Comparison of ENCODE assay signal across 39 mouse cellular contexts in genomic region chrX:135421203-135421602, GRCm38 (mm10). TPM values are rescaled to one million over a fixed set of nuclear protein-coding genes. Genes with fewer than 3 reads are reported as not detected.
"Had no signal": no experiment of that assay in that cellular context is flagged by ENCODE, and none has a peak within 500 bp of the region (broad histone marks: within the 10 kb centered on the region; RNA-seq: fewer than 3 reads in every experiment).

No protein-coding gene starts in this region.

RNA-seq across cellular contexts. Expression of gene Gm7903, which starts 12.4 kb away (rescaled TPM):
- total RNA-seq: left cerebral cortex, postnatal 10 days; left cerebral cortex, postnatal 14 days; left cerebral cortex, postnatal 25 days; left cerebral cortex, postnatal 36 days; left cerebral cortex, postnatal 4 days; liver, adult 2 months; megakaryocyte-erythroid progenitor cell, adult 5-6 weeks; monocyte, adult 5-6 weeks had no signal
- polyA plus RNA-seq: limb, embryonic 10.5 days; limb, embryonic 11.5 days; limb, embryonic 12.5 days; limb, embryonic 13.5 days; limb, embryonic 14.5 days; liver, adult 2 months; liver, embryonic 11.5 days; liver, embryonic 12.5 days; liver, embryonic 13.5 days; liver, embryonic 14.5 days; liver, embryonic 15.5 days; liver, embryonic 16.5 days; liver, postnatal 0 days; lung, adult 2 months; lung, embryonic 14.5 days; lung, embryonic 15.5 days; lung, embryonic 16.5 days; lung, postnatal 0 days; macrophage; midbrain, embryonic 10.5 days; midbrain, embryonic 11.5 days; midbrain, embryonic 12.5 days; midbrain, embryonic 13.5 days; midbrain, embryonic 14.5 days; midbrain, embryonic 15.5 days; midbrain, embryonic 16.5 days; midbrain, postnatal 0 days; myocyte; neural tube, embryonic 11.5 days; neural tube, embryonic 12.5 days; neural tube, embryonic 13.5 days had no signal

RNA-seq across cellular contexts. Expression of gene Gm5128, which starts 48.1 kb away (rescaled TPM):
- total RNA-seq: left cerebral cortex, postnatal 10 days; left cerebral cortex, postnatal 14 days; left cerebral cortex, postnatal 25 days; left cerebral cortex, postnatal 36 days; left cerebral cortex, postnatal 4 days; liver, adult 2 months; megakaryocyte-erythroid progenitor cell, adult 5-6 weeks; midbrain, postnatal 0 days; monocyte, adult 5-6 weeks had no signal
- polyA plus RNA-seq: limb, embryonic 10.5 days; limb, embryonic 11.5 days; limb, embryonic 12.5 days; limb, embryonic 13.5 days; limb, embryonic 15.5 days; liver, adult 2 months; liver, embryonic 11.5 days; liver, embryonic 12.5 days; liver, embryonic 13.5 days; liver, embryonic 14.5 days; liver, embryonic 15.5 days; liver, embryonic 16.5 days; liver, postnatal 0 days; lung, adult 2 months; lung, embryonic 15.5 days; lung, embryonic 16.5 days; macrophage; midbrain, embryonic 10.5 days; midbrain, embryonic 11.5 days; midbrain, embryonic 12.5 days; midbrain, embryonic 13.5 days; midbrain, embryonic 14.5 days; midbrain, embryonic 15.5 days; midbrain, embryonic 16.5 days; myocyte; neural tube, embryonic 11.5 days; neural tube, embryonic 12.5 days; neural tube, embryonic 13.5 days had no signal
